Mouse (Mus musculus) urinary bladder, postnatal 14 days (tissue): ENCODE data around the gene Vmn1r1.
"Not testable (repeated sequence)": the region's sequence is repeated elsewhere in the genome, so short reads cannot be mapped to it uniquely, and the experiment has no call there.

Experiments used
- DNase-seq: peaks from one replicate; pipeline ENCODE4 v3.0.0; 2021; ENCODE audit warnings: low spot score

Vmn1r1 gene

DNA sequence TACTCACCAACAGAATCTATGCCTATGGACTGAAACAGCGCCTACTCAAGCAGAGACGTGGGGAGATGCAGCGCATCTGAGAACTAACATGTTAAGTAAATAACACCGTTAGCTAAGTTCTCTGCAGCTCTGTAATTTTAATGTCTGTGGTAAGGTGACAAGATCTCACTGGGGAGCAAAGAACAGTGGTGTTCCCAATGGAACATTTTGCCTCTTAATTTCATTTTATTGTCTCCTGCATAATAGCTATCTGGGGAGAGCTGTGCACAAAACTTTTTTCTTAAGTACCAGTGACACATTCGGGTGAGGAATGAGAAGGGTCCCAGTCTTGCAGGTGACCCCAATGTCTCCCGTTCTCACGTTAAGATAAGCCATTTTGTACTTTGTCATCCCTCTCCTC is at the start of gene Vmn1r1:
Vmn1r1 (minus strand) TSS at position 101 of the 400 bp plus-strand sequence.
- DNase-seq = no peak

DNA sequence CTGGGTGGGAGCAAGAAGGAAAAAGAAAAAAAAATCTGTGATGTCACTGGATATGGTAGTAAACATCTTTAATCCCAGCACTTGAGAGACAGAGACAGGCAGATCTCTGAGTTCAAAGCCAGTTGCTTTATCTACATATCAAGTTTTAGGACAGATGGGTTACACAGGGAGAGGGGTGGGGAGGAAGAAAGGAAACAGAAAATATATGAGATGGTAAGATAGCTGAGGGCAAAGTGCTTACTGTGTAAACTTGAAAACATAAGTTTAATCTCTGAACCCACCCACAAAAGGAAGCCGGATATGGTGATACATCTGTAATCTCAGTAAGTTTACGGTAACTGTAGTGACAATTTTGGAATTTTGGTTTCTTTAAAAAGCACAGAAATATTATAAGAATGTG is 46.0 kb upstream of the Vmn1r1 start:
- no peak for DNase-seq

DNA sequence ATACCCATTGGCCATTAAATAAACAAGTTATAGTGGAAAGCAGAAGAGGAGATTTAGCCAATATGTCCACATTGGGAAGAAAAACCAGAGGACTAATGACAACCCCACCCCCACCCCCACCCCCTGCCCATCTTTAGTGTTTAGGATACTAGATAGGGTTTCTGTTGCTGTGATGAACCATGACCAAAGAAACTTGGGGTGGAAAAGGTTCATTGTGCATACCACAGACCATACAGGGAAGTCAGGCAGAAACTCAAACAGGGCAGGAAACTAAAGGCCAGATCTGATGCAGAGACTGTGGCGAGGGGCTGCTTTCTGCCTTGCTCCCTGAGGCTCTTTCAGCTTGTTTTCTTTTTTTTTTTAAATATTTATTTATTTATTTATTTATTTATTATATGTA is 28.3 kb upstream of the Vmn1r1 start:
- no peak for DNase-seq

DNA sequence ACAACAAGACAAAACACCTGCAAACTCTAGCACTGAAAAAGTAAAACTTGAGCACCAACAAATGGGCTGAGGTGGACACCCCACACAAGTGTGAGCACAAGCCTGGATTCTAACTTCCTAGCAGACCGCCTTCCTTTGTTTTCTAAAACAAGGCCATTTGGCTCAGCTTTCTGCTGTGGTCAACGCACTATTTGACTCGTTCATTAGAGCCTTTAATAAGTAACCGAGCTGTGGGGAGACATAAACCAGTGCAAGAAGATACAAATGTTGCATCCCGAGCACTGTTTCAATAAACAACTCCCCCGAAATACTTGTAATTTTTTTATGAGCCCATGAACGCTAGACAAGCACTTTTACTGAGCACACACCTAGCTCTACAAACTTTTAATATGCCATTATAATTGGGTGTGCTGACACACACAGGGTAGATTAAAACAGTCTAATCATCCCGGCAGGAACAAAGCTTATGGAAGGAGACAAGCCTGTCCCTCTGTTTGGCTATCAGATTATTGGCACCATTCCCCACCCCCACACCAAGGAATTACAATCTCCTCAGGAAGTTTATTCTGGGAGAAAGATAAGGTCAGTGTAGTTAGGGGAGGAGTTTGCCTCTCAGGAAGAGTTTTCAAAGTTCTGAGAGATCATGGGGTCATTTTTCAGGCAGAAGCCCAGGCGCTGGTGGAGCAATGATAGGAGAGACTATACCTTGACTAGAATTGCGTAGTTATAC is 27.7 kb upstream of the Vmn1r1 start:
- peak; percentile 18 for DNase-seq

DNA sequence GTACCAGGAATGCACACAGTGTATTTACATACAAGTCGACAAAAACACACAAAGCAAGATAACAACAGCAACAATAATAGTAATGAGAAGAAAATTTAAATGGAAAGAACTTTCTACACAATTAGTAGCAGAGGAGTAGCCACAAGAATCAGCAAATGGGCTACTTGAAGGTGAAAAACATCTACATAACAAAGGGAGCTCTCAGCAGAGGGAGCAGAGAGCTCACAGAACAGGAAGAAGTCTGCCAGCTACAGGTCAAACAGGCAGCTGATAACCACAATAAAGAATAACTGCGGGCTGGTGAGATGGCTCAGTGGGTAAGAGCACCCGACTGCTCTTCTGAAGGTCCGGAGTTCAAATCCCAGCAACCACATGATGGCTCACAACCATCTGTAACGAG is 26.9 kb upstream of the Vmn1r1 start:
- DNase-seq = no peak

DNA sequence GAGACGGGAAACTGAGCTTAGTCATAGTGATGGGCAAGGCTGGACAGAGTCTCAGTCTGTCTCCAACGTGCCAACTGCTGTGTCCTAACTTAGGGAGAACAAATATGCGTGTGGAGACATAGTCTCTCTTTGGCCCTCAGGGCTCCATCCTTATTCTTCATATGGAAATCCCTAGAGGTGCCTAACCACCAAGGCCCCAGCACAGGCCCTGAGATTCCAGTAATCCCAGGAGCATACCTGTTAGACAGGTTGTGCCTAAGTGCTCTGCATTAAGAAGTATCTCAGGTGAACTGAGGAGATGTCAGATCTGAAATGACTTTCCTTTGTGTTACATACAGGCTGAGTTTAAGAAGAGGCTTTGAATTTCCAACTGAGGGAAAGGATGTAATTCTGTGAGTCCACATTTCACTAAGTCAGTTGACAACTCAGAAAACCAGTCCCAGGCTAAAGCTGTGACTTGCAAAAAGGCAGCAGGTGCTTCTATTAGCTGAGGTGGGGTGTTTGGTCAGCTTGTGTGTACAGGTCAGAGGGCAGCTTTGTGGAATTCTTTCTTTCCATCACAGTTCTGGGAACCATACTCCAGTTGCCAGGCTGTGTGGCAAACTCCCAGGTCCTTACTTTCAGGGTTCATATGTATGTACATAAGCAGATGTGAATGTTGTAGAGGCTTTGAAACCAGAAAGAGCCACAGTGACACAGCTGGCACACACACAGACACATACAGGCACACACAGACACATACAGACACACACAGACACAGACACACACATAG is 25.6 kb upstream of the Vmn1r1 start:
- DNase-seq = no peak

DNA sequence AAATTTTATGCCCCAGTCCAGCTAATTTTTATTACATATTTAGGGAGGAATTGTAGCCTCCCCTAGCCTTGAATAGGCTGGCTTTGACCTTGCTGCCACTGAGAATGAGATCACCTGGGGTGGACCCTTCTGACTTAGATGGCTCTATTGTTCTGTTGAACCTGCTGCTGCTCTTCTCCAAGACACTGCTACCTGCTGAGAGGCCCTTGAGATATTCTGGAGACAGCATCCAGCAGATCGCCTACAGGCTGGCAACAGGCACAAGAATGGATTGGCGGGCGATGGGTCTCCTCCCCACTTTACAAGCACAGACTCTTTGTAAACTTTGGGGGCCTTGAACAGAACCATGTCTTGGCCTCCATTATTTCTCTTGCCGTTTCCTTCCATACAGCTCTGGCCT is 18.2 kb upstream of the Vmn1r1 start:
- not testable (repeated sequence) for DNase-seq

DNA sequence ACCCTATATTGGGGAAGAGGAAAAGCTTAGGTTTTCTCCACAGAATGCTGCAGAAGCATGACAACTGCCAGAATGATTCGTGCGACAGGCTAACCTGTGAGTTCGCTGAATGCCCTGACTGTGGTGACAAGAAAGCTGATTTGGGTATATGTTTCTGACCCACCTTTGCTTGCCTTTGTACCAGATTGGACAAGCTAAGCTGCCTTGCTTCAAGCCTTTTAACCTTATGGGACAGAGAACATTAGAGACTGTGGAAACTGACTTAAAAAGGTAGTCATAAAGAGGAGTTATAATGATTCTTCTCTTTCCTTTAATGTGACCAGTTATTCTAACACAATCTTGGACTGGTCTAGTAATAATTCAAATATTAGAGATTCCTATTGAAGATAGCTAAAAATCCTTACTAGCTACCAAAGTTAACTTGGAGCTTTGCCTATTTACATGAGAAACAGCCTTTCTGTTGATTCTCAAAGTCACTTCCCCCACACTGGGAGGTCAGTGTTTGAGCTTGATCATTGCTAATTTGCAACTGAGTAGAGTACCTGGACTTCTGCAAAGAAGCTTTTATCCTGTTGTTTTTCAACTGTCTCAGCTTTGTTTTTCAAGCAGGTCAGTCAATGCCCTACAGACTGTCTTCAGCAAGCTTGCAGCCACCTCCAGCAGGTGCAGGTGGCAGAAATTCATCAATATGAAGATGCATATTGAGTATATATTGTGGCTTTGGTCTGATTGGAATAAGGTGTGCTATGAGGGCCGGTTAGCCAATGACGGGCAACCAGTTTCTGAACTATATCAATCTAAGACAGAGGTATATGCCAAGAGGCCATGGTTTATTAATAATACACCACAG is 17.4 kb upstream of the Vmn1r1 start:
- DNase-seq = no peak

DNA sequence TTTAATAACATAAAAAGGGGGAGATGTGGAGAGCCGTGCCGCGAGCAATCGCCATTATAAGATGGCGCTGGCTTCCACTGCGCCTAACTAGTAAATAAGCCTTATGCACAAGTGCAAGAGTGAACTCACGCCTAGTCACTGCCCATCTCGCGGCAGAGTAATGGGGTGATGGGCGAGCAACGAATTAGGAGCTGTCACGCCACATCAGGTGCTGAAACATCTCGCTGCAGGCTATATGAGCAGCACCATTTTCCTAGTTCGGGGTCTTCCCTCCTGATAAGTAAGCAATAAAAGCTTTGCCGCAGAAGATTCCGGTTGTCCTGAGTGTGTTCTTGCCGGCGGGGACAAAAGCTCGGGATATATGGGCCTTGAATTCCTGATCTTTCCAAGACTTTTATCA is 12.7 kb upstream of the Vmn1r1 start:
- DNase-seq = not testable (repeated sequence)

DNA sequence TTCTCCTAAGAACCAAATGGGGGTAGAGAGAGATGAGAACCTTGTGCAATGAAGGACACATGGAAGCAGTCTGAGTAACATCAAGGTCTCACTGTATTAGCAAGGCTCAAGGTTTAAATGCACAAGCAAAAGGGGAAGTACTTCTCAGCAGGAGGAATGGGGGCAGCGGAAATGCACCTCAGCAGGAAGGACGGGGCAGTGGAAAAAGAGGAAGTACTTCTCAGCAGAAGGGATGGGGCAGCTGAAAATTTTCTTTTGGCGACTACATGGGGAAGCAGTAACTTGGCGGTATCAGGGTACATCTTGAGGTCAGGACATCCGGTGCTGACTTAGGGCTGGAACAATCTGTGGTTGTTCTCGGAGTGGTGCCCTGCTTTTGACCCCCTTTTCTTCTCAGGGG is 5.9 kb upstream of the Vmn1r1 start:
- DNase-seq = not testable (repeated sequence)

DNA sequence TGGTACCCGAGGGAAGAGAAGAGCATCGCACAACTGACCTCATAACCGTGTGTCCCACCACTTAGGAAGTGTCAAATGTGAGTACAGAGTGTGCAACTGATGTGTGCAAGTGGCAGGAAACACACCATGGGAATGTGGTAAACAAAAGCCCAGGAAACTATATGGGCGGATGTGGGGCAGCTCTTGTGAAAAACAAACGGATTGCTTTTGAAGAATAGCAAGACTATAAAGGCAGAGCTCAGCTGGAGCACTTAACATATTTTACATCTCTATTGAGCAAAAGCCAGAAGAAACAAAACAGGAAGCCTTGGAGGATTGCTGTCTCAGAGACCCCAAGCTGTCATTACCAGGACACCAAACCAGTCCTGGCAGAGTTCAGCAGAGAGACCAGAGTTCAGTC is 1.3 kb downstream of the Vmn1r1 start:
- no peak for DNase-seq

DNA sequence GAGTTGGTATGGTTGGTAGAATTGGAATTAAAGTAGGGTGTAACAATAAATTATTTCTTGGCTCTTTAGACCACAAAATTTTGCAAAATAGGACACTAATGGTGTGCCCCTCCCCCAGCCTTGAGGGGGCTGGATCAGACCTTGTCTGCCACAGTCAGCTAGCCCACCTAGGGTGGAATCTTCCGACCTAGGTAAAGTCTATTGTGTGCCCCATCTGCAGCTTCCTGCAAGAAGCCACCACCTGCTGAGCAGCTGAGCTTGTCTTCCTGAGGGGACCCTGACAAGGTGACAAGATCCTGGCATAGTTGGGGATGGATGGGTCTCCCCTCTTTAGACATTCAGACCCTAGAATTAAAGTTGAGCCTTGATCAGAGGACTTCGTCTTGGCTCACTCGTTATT is 4.7 kb downstream of the Vmn1r1 start:
- no peak for DNase-seq

DNA sequence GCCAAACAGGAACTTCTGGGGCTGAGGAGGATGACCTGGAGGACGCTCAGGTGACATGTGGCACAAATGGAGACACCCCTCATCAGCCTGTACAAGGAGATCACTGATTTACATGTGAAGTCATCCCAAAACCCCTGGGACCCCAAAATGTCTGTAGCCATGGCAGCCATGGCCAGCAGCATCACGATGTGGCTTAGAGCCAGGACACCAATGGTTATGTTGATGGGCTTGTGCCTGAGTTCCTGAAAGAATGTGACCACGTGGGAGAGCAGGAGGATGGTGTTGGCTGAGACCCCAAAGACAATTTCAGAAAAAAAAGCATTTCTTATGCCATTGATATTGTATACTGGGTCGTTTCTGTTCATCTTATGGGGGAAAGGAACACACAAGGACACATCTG is 6.6 kb downstream of the Vmn1r1 start:
- no peak for DNase-seq

DNA sequence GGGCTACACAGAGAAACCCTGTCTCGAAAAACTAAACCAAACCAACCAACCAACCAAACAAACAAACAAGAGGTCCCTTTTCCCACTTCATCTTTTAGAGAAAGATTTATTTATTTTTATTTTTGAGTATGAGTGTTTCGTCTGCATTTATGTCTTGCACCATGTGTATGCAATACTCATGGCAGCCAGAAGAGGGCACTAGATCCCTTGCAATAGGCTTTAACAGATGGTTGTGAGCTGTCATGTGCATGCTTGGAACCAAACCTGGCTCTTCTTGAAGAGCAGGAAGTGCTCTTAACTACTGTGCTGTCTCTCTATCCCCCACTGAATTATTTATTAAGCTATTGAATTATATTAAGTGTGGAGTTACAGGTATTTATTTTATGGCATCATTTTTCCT is 14.3 kb downstream of the Vmn1r1 start:
- DNase-seq = no peak

DNA sequence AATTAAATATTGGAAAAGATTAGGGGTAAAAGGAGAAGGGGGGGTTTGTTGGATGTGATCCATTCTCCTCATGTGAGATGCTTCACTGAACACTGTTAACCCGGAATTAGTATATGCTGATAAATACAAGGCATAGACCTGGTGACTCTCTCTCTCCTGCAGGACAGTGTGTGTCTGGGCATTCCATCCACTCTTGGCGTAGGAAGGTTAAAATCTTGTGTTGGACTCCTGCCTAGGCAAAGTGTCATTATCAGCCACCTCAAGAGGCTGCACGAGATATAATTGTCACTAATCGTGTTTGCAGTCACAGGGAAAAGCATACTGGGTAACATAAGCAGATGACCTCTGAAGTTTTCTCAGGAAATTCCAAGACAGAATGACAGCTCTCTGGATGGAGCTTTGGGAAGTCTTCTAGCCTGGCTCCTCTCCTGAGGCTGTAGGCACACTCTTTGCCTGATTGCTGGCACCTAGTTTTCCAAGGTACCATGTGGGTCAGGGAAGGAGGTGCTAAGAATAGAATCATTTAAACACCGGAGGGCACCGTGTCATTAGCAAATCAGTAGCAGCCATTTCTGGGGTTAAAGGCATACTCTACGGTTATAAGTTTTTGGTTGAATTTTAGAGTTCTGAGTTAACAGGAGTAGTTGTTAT is 15.3 kb downstream of the Vmn1r1 start:
- DNase-seq = no peak

DNA sequence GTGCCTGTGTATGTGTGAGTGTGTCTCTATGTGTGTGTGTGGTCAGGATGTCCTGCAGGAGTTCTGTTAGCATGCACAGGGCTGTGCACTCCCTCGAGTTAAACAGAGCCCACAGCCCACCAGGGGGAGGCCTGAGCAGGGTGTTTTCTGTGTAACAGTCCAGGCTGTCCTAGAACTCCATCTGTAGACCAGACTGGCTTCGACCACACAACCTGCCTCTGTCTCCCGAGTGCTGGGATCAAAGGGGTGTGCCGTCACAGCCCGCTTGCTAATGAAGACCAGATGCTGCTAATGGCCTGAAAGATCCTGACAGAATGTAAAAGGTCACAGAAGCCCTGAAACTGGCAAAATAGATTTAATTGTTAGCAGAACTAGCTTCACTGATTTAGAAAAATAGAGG is 18.7 kb downstream of the Vmn1r1 start:
- no peak for DNase-seq

DNA sequence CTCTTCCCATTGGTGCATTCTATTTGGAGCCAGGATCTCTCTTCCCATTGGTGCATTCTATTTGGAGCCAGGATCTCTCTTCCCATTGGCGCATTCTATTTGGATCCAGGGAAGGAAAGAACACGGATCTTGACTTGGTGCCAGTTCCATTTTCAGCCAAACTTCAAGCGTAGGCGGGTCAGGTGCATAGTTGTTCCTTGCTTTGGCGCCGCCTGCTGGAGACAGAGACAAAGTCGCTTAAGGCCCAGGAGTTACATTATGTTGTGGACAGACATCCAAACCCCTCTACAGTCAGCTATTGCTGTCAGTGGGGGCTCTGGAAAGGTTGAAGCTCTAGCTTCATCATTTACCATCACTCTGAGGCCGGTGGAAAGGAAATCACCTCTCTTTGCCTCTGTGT is 21.0 kb downstream of the Vmn1r1 start:
- DNase-seq = no peak

DNA sequence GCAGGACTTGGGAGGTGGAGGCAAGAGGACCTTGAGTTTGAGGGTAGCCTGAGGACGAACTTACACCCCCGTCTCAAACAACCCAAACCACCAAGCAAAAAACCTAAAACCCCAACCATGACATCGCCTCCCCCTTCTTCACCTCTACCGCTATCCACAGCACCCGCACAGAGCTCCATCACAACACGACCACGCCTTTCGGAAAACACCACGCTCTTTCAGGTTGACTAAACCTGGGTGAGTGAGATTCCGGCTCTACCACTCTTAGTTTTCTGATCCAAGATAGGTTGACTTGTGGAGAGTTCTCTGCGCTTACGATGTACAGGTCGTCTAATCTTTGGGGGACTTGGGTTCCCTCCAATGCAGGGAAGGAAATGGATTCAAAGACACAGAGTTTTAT is 21.6 kb downstream of the Vmn1r1 start:
- no peak for DNase-seq

DNA sequence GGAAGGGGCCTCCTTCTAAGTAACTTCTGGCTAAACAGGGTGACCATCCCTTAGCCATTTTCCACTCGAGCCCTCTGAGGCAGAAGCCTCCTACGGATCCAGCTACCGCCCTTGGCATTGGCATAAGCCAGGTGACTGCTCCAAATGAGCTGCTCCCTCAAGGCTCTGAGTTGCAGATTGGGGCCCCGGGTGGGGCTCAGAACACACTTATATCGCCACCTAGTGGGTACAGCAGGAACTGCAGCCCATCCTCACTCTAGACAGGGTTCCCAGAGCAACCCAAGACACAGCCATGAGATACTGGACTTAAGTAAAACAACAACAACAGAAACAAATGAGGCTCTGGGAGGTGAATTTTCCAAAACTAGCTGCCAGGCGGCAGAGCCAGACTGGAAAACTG is 23.9 kb downstream of the Vmn1r1 start:
- peak; percentile 79 for DNase-seq

DNA sequence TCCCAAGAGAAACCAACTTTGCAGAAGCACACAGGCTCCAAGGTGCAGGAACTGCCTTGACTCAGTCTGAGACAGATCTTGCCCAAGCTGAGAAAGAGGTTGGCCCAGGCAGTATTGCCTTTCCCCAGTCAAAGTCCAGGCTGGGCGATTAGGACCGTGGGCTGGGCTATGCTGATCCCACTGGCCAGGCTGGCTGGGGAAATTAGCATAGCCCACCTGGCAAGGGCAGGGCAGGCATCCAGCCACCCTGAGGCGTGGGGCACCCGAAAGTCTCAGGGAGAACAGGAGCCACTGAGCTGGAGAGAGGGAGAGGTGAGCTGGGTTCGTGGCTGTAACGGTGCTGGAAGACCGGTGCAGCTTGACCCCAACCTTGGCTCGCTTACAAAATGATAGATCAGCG is 24.3 kb downstream of the Vmn1r1 start:
- no peak for DNase-seq

DNA sequence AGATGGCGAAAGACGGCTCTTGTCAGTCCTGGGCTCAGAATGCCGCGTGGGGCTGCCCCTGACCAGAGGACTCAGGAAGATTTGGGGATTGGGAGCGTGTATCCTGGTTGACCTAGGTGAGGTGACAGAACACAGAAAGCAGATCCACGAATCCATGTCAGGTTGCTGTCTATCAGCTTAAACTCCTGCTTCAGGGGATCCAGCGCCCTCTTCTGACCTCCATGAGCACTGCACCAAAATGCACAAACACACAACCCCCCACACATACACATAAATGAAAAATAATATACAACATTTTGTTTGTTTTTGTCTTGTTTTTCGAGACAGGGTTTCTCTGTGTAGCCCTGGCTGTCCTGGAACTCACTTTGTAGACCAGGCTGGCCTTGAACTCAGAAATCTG is 26.1 kb downstream of the Vmn1r1 start:
- no peak for DNase-seq
